Mouse (Mus musculus): Measurements from ENCODE around the gene Slc16a6. TPM values are rescaled to one million over a fixed set of nuclear protein-coding genes. Genes with fewer than 3 reads are reported as not detected.

The Slc16a6 gene
- 4.8 and 6.0 TPM in 2 replicates for polyA plus RNA-seq (2014; fragmentation: Nextera tagmentation; extraction: Ambion mirVana)

GRCm38 (mm10) chr11:109473171-109474085, at the start of gene Slc16a6, which contains the start of gene Arsg:
Slc16a6 (minus strand) TSS chr11:109473598.
Arsg (plus strand) TSS chr11:109473374.
- DNase-seq (ENCODE audit: low spot score): peak; percentile 95
- WGBS: under 1% methylated on average over 111 of the region's 111 CpGs
- no peaks in the 10 kb centered on the region for H3K27me3 ChIP-seq (ENCODE audit: control insufficient read depth, insufficient read depth, low read length)

GRCm38 (mm10) chr11:109520958-109521357, 47.6 kb upstream of the Slc16a6 start:
- DNase-seq (ENCODE audit: low spot score): no peak
- 40% methylated on average over 7 of the region's 7 CpGs for WGBS

More at GRCm38 (mm10) chr11:109473171-109474085, at the start of gene Slc16a6, which contains the start of gene Arsg:
- peak; percentile 90 for ATAC-seq (replicated peaks; ENCODE audit: low FRiP score)
- Histone ChIP-seq H3K4me2 (ENCODE audit: low read depth, low read length, severe bottlenecking) (peak within 1 kb of the TSS; percentile 94), H3K4me3 (ENCODE audit: low read depth, low read length) (peak within 1 kb of the TSS; percentile 76), H3K9me3 (ENCODE audit: control insufficient read depth, low read length) (no peaks in the 10 kb centered on the region), H3K36me3 (ENCODE audit: control insufficient read depth, insufficient read depth, low read length) (no peaks in the 10 kb centered on the region), H3K4me1 (replicated peaks; ENCODE audit: control insufficient read depth, insufficient read depth, low read length) (peaks cover 16% of the 10 kb centered on the region; the same call in 1 of the 2 replicates), H3K9ac (ENCODE audit: low read length) (peak within 1 kb of the TSS; percentile 94), H3K27ac (ENCODE audit: low read depth, low read length) (peak within 1 kb of the TSS; percentile 85)

DNA sequence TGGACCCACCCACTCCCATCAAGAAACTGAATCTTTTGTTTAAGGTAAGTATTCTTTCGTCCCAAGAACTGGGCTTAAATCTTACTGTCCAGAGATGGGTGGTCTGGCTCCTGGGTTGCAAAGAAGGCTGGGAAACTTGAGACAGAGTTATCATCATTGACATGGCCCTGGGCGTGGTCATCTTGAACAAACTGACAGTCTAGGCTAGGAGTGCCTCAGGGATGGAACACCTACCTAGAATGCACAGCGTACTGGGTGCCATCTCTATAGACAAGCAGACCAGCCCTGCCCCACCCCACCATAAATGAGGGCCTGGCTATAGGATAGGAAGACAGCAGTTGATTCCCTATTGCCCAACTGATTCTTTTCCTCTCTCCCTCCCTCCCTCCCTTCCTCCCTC, 44.4 kb upstream of the Slc16a6 start:
- no peaks in the 10 kb centered on the region for H3K27me3 ChIP-seq (ENCODE audit: control insufficient read depth, insufficient read depth, low read length)
- H3K4me3 ChIP-seq (ENCODE audit: low read depth, low read length): no peak overlapping the region
- no peaks in the 10 kb centered on the region for H3K4me1 ChIP-seq (replicated peaks; ENCODE audit: control insufficient read depth, insufficient read depth, low read length)
- H3K9ac ChIP-seq (ENCODE audit: low read length): no peak overlapping the region
- H3K4me2 ChIP-seq (ENCODE audit: low read depth, low read length, severe bottlenecking): no peak overlapping the region
- DNase-seq (ENCODE audit: low spot score): no peak
- ATAC-seq (replicated peaks; ENCODE audit: low FRiP score): no peak
- no peaks in the 10 kb centered on the region for H3K9me3 ChIP-seq (ENCODE audit: control insufficient read depth, low read length)
- H3K36me3 ChIP-seq (ENCODE audit: control insufficient read depth, insufficient read depth, low read length): no peaks in the 10 kb centered on the region
- WGBS: 90% methylated on average over 3 of the region's 3 CpGs
- no peak overlapping the region for H3K27ac ChIP-seq (ENCODE audit: low read depth, low read length)

More at GRCm38 (mm10) chr11:109520958-109521357, 47.6 kb upstream of the Slc16a6 start:
- H3K4me1 ChIP-seq (replicated peaks; ENCODE audit: control insufficient read depth, insufficient read depth, low read length): no peaks in the 10 kb centered on the region
- no peaks in the 10 kb centered on the region for H3K9me3 ChIP-seq (ENCODE audit: control insufficient read depth, low read length)
- H3K36me3 ChIP-seq (ENCODE audit: control insufficient read depth, insufficient read depth, low read length): no peaks in the 10 kb centered on the region
- no peak overlapping the region for H3K9ac ChIP-seq (ENCODE audit: low read length)
- ATAC-seq (replicated peaks; ENCODE audit: low FRiP score): no peak
- no peak overlapping the region for H3K4me3 ChIP-seq (ENCODE audit: low read depth, low read length)
- no peak overlapping the region for H3K4me2 ChIP-seq (ENCODE audit: low read depth, low read length, severe bottlenecking)
- H3K27me3 ChIP-seq (ENCODE audit: control insufficient read depth, insufficient read depth, low read length): no peaks in the 10 kb centered on the region
- no peak overlapping the region for H3K27ac ChIP-seq (ENCODE audit: low read depth, low read length)

- Histone ChIP-seq H3K4me3 (ENCODE audit: low read depth, low read length) (no peak overlapping the region), H3K9me3 (ENCODE audit: control insufficient read depth, low read length) (no peaks in the 10 kb centered on the region), H3K4me1 (replicated peaks; ENCODE audit: control insufficient read depth, insufficient read depth, low read length) (no peaks in the 10 kb centered on the region), H3K4me2 (ENCODE audit: low read depth, low read length, severe bottlenecking) (no peak overlapping the region), H3K9ac (ENCODE audit: low read length) (no peak overlapping the region), H3K36me3 (ENCODE audit: control insufficient read depth, insufficient read depth, low read length) (no peaks in the 10 kb centered on the region), H3K27me3 (ENCODE audit: control insufficient read depth, insufficient read depth, low read length) (no peaks in the 10 kb centered on the region), H3K27ac (ENCODE audit: low read depth, low read length) (no peak overlapping the region)
- ATAC-seq (replicated peaks; ENCODE audit: low FRiP score) (no peak), DNase-seq (ENCODE audit: low spot score) (no peak)
- 94% methylated on average over 11 of the region's 11 CpGs for WGBS
Measured at GRCm38 (mm10) chr11:109517330-109517729, 43.9 kb upstream of the Slc16a6 start.

DNA sequence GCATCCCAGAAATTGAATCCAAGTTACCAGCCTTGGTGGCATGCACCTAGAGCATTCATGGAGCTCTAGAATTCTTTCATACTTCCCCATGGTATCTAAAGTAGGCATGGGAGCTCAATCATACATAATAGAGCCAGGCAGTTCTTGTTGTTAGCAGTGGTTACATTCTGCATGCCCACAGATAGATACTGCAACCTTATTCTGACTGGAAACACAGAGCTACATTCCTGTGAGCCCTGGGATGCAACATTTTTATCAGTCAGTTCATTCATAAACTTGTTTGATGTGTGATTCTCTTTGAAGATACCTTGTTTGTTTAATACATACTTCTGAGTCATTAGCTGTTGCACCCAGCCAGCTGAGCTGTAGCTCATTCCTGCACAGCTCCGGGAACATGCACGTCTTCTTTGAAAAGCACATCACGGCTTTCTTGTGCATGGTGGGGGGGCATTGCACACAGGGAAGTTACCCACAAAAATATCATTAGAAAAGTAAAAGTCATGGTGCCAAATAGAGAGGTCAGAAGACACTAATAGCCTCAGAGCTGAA, 40.7 kb upstream of the Slc16a6 start:
- no peak for ATAC-seq (replicated peaks; ENCODE audit: low FRiP score)
- H3K27ac ChIP-seq (ENCODE audit: low read depth, low read length): no peak overlapping the region
- no peaks in the 10 kb centered on the region for H3K36me3 ChIP-seq (ENCODE audit: control insufficient read depth, insufficient read depth, low read length)
- H3K4me2 ChIP-seq (ENCODE audit: low read depth, low read length, severe bottlenecking): no peak overlapping the region
- 87% methylated on average over 3 of the region's 3 CpGs for WGBS
- no peak overlapping the region for H3K9ac ChIP-seq (ENCODE audit: low read length)
- H3K27me3 ChIP-seq (ENCODE audit: control insufficient read depth, insufficient read depth, low read length): no peaks in the 10 kb centered on the region
- no peak for DNase-seq (ENCODE audit: low spot score)
- no peaks in the 10 kb centered on the region for H3K4me1 ChIP-seq (replicated peaks; ENCODE audit: control insufficient read depth, insufficient read depth, low read length)
- no peak overlapping the region for H3K4me3 ChIP-seq (ENCODE audit: low read depth, low read length)
- H3K9me3 ChIP-seq (ENCODE audit: control insufficient read depth, low read length): no peaks in the 10 kb centered on the region

- H3K4me1 ChIP-seq (replicated peaks; ENCODE audit: control insufficient read depth, insufficient read depth, low read length): no peaks in the 10 kb centered on the region
- ATAC-seq (replicated peaks; ENCODE audit: low FRiP score) (no peak), DNase-seq (ENCODE audit: low spot score) (no peak)
- H3K9ac ChIP-seq (ENCODE audit: low read length): no peak overlapping the region
- 88% methylated on average over 16 of the region's 16 CpGs for WGBS
- H3K36me3 ChIP-seq (ENCODE audit: control insufficient read depth, insufficient read depth, low read length): no peaks in the 10 kb centered on the region
- no peaks in the 10 kb centered on the region for H3K9me3 ChIP-seq (ENCODE audit: control insufficient read depth, low read length)
- no peak overlapping the region for H3K27ac ChIP-seq (ENCODE audit: low read depth, low read length)
- H3K4me3 ChIP-seq (ENCODE audit: low read depth, low read length): no peak overlapping the region
- no peaks in the 10 kb centered on the region for H3K27me3 ChIP-seq (ENCODE audit: control insufficient read depth, insufficient read depth, low read length)
- no peak overlapping the region for H3K4me2 ChIP-seq (ENCODE audit: low read depth, low read length, severe bottlenecking)
Measured at GRCm38 (mm10) chr11:109512995-109513675, 39.7 kb upstream of the Slc16a6 start.

GRCm38 (mm10) chr11:109507068-109507467, 33.7 kb upstream of the Slc16a6 start:
- H3K4me3 ChIP-seq (ENCODE audit: low read depth, low read length): no peak overlapping the region
- no peak for ATAC-seq (replicated peaks; ENCODE audit: low FRiP score)
- H3K4me1 ChIP-seq (replicated peaks; ENCODE audit: control insufficient read depth, insufficient read depth, low read length): no peaks in the 10 kb centered on the region
- 61% methylated on average over 3 of the region's 3 CpGs for WGBS
- no peak overlapping the region for H3K4me2 ChIP-seq (ENCODE audit: low read depth, low read length, severe bottlenecking)
- DNase-seq (ENCODE audit: low spot score): no peak
- H3K27me3 ChIP-seq (ENCODE audit: control insufficient read depth, insufficient read depth, low read length): no peaks in the 10 kb centered on the region
- no peak overlapping the region for H3K9ac ChIP-seq (ENCODE audit: low read length)
- H3K36me3 ChIP-seq (ENCODE audit: control insufficient read depth, insufficient read depth, low read length): no peaks in the 10 kb centered on the region
- H3K27ac ChIP-seq (ENCODE audit: low read depth, low read length): no peak overlapping the region
- H3K9me3 ChIP-seq (ENCODE audit: control insufficient read depth, low read length): no peaks in the 10 kb centered on the region

DNA sequence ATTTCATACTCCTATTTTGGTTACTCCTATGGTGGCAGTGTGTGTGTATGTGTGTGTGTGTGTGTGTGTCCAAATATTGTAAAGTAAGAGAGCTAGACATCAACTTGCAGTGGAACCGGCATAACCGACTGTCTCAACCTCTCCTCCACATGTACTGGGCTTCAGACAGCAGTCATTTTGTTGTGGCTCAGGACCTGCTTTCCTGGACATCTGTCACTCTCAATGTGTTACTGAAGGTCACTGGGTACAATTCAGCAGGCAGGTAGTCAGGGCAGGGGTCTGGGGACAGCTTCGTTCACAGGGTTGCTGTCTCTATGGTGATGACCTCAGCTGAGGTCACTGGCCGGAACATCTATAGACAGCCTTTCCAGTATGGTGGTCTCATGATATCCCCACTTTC, 32.4 kb upstream of the Slc16a6 start:
- DNase-seq (ENCODE audit: low spot score) (no peak), ATAC-seq (replicated peaks; ENCODE audit: low FRiP score) (no peak)
- H3K27ac ChIP-seq (ENCODE audit: low read depth, low read length): no peak overlapping the region
- no peaks in the 10 kb centered on the region for H3K36me3 ChIP-seq (ENCODE audit: control insufficient read depth, insufficient read depth, low read length)
- no peaks in the 10 kb centered on the region for H3K9me3 ChIP-seq (ENCODE audit: control insufficient read depth, low read length)
- no peaks in the 10 kb centered on the region for H3K4me1 ChIP-seq (replicated peaks; ENCODE audit: control insufficient read depth, insufficient read depth, low read length)
- 86% methylated on average over 4 of the region's 4 CpGs for WGBS
- H3K27me3 ChIP-seq (ENCODE audit: control insufficient read depth, insufficient read depth, low read length): no peaks in the 10 kb centered on the region
- H3K4me2 ChIP-seq (ENCODE audit: low read depth, low read length, severe bottlenecking): no peak overlapping the region
- no peak overlapping the region for H3K9ac ChIP-seq (ENCODE audit: low read length)
- H3K4me3 ChIP-seq (ENCODE audit: low read depth, low read length): no peak overlapping the region

Measured in forebrain, embryonic 11.5 days (tissue).